Mouse (Mus musculus): ENCODE measurements around the gene Cyp2w1.
A peak's percentile ranks its signal among the peaks of the same experiment; 100 is the strongest.
"Not testable (repeated sequence)": the region's sequence is repeated elsewhere in the genome, so short reads cannot be mapped to it uniquely, and the experiment has no call there.

Cyp2w1 gene

DNA sequence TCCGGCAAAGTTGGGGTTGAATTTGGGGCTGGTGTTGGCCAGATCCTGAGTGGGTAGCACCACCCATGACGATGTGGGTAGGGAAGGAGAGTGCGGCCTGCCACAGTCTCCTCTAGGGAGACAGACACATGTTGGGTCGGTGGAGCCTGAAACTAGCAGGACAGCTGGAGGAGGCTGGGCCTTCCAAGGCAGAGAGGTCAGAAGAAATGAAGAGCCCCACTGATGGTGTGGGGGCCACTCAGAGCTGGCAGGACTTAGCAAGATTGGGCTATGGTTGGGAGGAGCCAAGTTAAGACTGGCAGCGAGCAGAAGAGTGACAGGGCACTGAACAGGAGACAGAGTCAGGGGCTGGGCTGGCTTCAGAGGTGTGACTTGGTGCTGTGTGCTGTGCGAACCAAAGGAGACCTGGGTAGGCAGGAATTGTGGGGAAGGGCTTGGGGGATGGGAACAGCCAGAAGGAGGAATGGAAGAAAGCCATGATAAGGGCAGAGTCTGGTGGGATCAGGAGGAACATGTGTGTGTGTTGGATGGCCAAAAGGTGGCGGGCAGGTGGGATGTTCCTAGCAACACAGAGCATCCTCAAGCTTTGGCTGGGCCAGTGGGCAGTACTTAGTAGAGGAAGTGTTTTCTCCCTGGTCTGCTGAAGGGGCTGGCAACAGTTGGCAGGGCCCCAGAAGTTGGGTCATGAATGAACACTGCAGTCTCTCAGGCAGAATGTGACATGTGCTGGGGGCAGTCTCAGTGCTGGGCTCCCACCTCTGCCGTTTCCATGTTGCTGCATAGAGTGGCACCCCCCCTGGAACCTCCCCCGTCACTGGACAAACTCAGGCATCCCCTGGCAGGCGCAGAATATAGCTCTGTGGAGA is 35.1 kb downstream of the Cyp2w1 start:
- no peak for DNase-seq

DNA sequence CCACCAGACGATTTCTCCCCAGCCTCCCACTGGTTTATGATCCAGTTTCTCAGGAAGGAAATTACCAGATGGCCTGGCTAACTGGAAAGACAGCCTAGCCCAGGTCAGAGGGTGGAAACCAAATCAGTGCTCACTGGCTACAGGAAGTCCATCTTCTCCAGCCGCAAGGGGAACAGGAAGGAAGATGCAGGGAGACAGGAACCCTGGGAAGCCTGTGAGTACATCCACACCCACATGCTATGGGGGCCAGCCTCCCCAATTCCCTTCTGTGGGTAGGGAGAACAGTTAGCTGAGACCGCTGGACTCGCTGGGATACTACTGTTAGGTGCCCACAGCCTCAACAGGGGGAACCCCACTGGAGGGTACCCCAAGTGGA is 35.8 kb downstream of the Cyp2w1 start:
- DNase-seq, result no peak

DNA sequence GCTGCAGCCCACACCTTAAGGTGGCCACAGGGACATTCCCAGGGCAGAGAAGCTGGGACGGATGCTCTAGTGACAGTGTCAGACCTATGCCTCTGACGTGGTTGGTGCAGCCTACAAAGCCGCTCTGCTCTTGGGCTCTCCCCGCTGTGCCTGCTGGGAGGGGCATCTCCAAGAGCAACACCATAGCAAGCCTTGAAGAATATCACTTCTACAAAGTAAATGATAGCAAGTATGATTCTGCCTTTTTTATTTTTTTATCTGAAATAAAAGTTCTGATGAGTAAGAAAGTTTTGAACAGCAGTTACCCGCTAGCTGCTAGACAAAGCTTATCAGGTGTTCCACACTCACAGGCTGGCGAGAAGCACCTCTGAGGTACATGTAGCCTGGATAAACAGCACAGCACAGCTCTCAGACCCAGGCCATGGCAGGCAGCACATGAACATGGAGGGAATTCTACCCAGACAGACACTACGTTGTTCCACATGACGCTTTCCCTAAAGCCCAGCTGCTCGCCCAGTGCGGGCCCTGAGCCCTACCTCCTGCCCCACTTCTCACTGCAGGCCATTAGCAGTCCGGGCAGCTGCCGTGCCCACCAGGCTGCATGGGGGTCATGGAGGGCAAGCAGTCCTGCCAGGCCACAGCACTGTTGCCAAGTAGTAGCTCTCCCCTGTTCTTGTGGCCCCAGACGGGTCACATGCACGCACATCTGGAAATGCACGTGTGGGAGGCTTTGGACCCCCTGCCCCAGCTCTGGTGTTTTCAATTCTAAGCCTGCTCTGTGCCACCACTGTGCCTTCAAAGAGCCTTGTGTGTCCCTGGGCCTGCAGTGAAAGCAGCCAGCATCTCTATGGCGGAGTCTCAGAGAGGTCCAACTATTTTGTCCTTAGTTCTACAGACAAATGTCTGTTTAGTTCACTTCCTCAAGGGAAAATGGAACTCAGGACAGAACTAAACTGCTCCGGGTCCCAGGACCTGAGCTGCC is 36.6 kb downstream of the Cyp2w1 start:
- DNase-seq, result peak; percentile 75

DNA sequence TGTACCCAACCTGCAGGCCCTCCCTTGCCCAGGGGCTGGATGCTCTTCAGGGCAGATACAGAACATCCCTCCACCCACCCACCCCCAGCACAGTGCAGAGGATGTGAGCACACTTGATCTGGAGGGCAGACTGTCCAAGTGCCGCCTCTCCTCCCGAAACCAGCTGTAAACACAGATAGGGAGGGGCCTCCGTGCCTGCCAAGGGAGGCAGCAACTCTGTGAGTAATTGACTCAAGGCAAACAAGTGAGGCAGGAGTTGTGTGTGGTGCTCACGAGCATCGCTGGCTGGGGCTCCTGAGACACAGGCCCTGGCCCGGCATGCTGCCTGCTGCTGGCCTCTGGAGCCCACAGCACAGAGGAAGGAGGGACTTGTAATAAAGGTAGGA is 37.3 kb downstream of the Cyp2w1 start:
- DNase-seq, result peak; percentile 69

DNA sequence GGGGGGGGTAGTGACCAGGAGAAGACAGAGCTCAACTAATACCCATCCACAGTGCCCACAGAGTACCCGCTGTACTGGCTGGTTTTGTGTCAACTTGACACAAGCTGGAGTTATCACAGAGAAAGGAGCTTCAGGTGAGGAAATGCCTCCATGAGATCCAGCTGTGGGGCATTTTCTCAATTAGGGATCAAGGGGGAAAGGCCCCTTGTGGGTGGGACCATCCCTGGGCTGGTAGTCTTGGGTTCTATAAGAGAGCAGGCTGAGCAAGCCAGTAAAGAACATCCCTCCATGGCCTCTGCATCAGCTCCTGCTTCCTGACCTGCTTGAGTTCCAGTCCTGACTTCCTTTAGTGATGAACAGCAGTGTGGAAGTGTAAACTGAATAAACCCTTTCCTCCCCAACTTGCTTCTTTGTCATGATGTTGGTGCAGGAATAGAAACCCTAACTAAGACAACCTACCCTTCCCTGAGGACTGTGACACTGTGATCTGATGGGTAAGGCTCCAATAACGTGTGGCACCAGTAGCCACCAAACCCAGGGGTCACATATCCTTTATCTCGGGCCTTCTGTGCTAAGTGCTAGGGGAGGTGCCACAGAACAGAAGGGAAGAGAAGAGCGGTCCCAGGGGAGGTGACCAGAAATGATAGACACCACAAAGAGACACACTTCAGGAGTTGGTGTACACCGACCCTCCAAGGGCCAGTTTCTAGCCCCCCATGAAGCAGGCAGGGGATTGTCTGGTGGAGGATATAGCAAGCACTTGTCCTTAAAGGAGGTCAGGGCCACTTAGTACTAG is 38.1 kb downstream of the Cyp2w1 start:
- not testable (repeated sequence) for DNase-seq

DNA sequence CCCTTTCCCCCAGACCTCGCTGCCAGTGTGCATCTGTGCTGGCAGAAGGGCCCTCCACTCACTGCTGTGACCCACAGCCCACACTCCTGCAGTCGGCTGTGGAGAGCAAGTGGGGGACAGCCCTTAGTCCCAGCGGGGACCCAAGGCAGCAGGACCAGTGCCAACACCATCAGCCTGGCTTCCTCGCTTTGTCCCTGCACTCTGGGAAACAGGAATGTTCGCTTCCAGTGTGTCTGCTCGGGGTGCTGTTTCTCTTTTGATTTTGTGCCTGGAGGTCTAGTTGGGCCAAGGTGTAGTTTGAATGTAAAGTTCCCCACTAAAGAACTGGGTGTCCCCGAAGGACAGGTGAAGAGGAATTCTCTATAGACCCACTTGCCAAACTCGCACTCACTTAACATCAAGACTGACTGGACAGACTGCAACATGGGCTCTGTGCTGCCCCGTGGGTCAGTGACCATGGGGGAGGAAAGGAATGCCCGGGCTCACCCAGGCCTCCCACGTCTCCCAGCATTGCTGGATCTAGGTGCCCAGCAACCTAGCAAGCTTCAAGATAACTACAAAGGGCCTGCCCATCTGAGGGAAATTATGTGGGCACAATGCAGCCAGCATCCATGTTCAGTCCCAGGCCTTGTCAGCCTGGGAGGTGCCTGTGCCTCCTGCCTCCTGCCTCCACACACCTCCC is 39.0 kb downstream of the Cyp2w1 start:
- DNase-seq, result no peak

DNA sequence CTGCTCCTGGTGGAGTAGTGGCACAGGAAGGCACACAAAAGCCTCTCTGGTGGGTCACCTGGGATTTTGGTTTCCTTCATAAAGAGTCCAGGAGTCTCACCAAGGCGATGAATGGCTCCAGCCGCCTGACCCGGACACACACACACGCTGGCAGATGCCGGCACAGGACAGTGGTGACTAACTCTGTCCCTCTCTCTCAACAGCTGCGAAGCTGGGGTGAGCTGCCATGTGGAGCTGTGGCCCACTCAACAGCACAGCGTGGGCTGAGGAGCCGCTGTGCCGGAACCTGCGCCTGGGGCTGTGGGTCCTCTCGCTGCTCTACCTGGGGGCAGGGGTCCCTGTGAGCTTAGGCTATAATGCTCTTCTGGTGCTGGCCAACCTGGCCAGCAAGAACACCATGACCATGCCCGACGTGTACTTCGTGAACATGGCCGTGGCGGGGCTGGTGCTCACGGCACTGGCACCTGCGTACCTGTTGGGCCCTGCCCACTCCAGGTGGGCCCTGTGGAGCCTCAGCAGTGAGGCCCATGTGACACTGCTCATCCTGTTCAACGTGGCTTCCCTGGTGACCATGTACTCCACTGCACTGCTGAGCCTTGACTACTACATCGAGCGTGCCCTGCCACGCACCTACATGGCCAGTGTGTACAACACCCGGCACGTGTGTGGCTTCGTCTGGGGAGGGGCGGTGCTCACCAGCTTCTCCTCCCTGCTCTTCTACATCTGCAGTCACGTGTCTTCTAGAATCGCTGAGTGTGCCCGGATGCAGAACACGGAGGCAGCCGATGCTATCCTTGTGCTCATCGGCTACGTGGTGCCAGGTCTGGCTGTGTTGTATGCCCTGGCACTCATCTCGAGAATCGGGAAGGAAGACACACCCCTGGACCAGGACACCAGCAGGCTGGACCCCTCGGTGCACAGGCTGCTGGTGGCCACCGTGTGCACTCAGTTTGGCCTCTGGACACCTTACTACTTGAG is 40.1 kb downstream of the Cyp2w1 start:
- DNase-seq, result no peak

DNA sequence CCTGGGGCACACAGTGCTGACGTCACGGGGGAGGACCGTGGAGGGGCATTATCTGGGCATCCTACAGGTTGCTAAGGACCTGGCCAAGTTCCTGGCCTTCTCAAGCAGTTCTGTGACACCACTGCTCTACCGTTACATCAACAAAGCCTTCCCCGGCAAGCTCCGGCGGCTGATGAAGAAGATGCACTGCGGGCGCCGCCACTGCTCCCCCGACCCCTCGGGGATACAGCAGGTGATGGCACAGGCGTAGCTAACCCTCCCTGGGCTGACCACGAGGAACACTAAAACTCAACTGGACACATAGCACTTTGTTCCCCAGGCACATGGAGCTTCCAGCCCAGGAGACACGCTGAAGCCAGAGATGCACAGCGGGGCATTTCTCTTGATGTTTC is 40.8 kb downstream of the Cyp2w1 start:
- no peak for DNase-seq

DNA sequence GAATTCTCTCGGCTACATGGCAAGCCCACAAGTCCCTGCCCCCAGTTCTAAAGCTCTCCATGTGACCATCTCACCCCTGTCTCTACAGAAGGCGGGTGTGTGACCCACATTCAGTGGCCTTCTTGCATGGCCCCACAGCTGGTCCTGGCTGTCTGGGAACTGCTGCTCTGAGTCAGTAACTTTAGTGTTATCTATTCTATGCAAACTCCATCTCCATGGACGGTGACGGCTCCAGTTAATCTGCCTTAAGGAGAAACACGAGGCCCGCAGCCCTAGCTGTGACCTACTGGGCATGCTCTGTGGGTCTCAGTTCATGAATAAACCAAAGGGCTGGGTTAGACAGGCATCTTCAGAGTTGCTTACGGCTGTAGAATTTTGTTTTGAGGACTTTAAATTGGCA is 42.0 kb downstream of the Cyp2w1 start:
- no peak for DNase-seq

DNA sequence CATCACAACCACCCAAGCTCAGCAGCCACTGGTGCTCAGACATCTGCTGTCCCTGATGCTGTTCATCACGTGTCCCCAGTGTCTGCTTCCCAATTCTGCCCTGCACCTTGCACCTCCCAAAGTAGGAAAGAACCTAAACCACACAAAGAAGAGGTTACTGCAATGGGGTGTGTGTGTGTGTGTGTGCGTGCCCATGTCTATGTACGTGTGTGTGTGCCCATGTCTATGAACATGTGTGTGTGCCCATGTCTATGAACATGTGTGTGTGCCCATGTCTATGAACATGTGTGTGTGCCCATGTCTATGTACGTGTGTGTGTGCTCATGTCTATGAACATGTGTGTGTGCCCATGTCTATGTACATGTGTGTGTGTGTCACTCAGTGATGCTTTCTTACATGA is 43.1 kb downstream of the Cyp2w1 start:
- no peak for DNase-seq

DNA sequence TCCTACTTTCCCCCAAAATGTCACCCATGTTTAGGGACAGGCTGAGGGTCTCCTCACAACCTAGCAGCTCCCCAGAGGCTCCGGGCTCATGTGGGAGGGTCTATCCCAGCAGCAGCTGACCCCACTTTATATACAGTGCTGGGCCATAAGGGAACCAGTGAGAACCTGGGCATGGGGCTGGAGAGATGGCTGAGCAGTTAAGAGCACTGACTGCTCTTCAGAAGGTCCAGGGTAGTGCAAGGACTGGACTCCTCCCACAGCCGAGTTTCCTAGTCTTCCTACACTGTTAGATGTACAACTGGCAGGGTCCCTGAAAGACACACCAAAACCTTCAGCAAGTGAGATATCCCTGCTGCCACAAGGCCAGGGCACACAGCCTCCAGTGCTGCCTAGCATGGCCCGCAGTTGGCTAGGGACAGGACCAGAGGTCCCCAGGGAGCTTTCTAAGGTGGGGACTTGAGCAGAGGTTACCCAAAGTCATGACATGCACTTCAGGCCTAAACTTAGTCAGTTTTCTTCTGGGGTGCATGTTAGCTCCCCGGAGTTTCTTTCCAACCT is 45.0 kb downstream of the Cyp2w1 start:
- DNase-seq, result no peak

DNA sequence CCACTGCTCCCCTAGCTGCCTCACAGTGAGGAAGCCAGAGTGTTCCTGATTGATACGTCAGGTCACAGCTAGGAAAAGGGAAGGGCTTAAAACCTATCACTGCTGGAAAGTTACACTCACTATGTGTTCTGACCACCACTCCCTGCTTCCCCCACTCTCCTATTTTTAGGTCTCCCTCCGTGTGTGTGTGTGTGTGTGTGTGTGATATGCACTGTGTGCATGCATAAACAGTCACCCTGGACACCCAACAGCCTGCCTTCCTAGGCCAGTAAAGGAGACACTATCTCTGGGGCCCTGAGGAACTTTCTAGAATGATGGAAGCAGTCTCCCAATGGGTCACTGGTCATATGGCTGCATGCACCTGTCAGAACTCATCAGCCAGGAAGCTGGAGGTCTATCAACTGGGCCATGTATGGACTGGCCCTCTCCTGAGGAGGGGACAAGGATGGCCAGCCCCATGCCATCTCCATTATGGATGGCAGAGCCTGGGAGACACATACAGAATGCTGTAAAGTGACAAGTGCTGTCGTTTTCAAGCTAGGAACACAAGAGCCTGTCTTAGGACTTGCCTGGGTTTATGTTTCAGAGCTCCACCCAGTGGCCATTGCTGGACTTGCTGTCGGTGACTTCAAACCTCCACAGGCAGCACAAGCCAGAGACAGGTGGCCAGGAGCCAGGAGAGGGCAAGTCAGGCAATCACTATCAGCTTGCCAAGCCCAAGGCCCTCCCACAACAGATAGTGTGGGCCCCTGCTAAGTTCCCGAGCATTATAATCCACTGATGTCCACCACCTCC is 45.7 kb downstream of the Cyp2w1 start:
- DNase-seq, result peak; percentile 94

DNA sequence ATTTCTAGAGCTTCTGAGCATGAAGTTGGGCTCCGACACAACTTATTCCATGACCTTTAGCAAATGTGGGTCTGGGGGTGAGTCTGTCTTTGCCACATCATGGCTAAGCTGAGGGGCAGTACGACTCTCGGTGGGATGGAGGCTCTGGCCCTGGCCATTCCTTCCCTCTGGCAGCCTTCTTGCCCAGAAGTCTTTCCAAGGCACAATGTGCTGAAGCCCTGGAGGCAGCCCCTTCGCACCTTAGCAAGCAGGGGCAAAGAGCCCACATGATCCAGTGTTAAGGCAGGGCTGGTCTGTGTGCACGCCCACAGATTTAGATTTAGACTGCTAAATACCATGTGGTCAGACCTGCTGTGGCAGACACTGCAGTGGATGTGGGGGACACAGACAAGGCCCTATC is 46.4 kb downstream of the Cyp2w1 start:
- DNase-seq, result no peak

DNA sequence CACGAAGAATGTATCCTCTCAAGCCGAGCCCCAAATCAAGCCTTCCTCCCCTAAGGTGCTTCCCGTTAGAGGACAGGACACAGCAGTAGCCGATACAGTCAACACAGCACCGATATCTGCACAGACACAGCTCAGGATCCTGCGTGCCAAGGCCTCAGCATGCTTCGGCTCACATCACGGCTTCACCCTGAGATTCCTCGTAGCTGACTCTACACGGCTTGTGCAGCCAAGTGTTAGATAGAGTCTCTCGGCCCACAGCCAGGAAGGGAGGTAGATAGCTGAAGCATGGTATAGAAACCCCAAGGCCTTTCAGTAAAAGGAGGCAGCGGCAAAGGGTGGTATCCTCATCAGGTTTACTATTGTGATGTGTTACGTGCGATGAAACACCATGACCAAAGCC is 47.6 kb downstream of the Cyp2w1 start:
- no peak for DNase-seq

DNA sequence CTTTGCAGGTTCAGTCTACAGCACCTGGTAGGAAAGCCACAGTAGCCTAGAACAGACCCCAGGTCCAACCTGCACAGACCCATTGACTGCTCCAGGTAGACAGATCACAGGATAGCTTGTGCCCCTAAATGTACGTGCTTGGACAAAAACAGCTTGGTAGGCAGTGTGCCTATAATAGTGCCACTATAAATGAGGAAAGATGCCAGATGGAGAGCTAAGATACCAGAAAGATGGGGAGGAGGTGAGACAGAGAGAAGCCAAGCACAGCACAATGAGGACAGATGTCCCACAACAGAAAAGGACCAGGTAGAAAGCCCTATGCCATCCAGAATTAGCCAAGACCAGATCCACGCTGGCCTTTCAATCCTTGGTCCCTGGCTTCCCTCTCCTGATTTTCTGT is 49.7 kb downstream of the Cyp2w1 start:
- no peak for DNase-seq

DNA sequence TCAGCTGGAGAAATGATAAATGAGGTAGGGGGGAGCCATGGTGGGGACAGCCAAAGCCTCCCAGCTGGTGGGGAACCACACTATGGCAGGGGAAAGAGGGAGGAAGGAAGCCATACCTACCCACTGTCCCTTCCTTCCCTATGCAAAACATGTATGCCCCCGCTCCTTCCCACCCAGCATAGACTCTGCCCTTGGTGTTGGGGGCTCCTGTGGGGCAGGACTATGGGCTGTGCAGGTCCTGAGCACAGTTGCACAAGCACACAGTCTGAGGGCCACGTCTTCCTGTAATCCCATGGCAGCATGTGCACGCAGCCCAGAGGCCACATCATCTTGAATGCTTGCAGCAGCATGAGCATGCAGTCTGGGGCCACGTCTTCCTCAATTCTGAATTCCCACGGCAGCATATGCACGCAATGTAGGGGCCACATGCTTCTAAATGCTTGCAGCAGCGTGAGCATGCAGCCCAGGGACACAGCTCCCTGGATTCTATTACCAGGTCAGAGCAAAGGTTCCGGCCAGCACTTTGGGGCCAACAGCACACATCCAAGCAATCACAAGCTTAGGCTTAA is 51.4 kb downstream of the Cyp2w1 start:
- no peak for DNase-seq

DNA sequence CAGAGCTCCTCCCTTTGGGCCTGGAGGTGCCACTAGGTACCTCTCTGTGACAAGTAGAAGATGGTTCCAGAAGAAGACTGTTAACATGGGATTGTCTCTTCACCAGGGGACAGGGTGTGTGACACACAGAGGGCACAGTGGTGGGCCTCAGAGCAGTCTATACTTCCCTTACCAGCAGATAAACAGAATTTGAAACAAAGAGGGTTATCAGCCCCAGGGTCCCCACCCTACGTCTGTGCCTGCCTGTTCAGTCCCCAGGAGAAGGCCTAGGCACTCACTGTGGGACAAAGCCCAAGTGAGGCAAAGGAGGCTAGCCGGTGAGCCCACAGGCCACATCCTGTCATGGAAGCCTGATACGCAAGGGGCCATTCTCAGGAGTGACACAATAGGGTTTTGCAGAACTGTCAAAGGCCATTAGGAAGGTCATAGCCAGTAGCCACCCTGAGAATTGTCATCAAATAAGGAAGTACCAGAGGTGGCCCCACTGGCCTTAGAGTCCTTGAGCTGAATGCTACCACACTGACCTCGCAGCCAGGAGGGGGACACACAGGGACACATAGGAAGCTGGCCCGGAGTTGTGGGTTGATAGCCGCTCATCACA is 52.5 kb downstream of the Cyp2w1 start, which contains the start of gene C130050O18Rik:
TSS of gene C130050O18Rik (plus strand) at position 480 of the 601 bp plus-strand sequence.
- DNase-seq, result peak; percentile 57

DNA sequence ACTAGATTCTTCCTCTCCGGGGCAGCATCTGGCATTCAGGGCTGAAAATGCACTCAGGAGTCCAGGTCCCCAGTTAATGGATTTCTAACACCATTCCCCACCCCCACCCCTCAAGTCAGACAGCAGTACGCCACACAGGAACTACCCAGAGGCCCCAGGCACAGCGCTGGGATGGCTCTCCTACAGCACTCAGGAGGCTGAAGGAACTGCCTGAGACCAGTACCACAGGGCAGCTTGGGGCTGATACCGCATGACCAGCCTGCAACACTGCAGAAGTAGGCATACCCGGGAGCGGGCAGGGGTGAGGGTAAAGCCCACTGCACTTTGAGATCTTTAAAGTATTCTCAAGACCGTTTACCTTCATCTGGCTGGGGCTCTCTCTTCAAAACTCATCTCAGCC is 53.1 kb downstream of the Cyp2w1 start:
- DNase-seq, result no peak

DNA sequence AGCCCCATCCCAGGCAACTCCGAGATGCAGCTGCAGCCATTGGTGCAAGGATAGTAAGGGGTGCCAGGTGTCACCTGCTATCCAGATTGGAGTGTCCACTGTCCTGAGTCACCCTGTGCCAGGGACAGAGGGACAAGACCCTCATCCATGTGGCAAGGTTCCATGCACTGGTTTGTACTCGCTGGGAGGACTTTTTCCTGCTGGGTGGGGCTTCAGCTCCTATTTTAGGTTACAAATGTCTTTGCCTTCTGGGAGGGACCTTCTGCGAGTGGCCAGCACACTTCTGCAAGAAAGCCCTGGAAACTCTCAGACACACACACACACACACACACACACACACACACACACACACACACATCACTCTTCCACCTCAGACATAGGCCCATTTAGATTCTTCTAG is 53.5 kb downstream of the Cyp2w1 start:
- no peak for DNase-seq

All from layer of hippocampus, adult 9-11 months (tissue).